Mouse (Mus musculus) cerebellum, adult 11 months (tissue): Measurements from ENCODE around the gene Tbr1.

Experiments
- DNase-seq: peaks from one replicate; pipeline ENCODE4 v3.0.0; 2022

Tbr1 gene

GRCm38 (mm10) chr2:61802656-61803251, at the start of gene Tbr1:
Gene Tbr1, plus strand, starts transcription at chr2:61802930.
- DNase-seq = peak; percentile 28

- no peak for DNase-seq
Measured at GRCm38 (mm10) chr2:61754989-61755388, 47.7 kb upstream of the Tbr1 start.

- DNase-seq = no peak
Measured at GRCm38 (mm10) chr2:61759234-61759855, 43.4 kb upstream of the Tbr1 start.

GRCm38 (mm10) chr2:61760044-61760443, 42.7 kb upstream of the Tbr1 start:
- no peak for DNase-seq

- DNase-seq = no peak
Measured at GRCm38 (mm10) chr2:61764470-61765105, 38.1 kb upstream of the Tbr1 start.

- no peak for DNase-seq
Measured at GRCm38 (mm10) chr2:61765526-61765925, 37.2 kb upstream of the Tbr1 start.

- DNase-seq = no peak
Measured at GRCm38 (mm10) chr2:61780794-61781193, 21.9 kb upstream of the Tbr1 start.

GRCm38 (mm10) chr2:61794960-61795359, 7.8 kb upstream of the Tbr1 start:
- no peak for DNase-seq

GRCm38 (mm10) chr2:61798048-61798447, 4.7 kb upstream of the Tbr1 start:
- no peak for DNase-seq

- no peak for DNase-seq
Measured at GRCm38 (mm10) chr2:61803443-61804367, 975 bp downstream of the Tbr1 start.

- DNase-seq = no peak
Measured at GRCm38 (mm10) chr2:61804382-61804840, 1.7 kb downstream of the Tbr1 start.

GRCm38 (mm10) chr2:61804841-61805540, 2.3 kb downstream of the Tbr1 start:
- DNase-seq = no peak

- peak; percentile 29 for DNase-seq
Measured at GRCm38 (mm10) chr2:61805541-61806345, 3.0 kb downstream of the Tbr1 start.

GRCm38 (mm10) chr2:61806346-61806825, 3.7 kb downstream of the Tbr1 start:
- no peak for DNase-seq

- DNase-seq = no peak
Measured at GRCm38 (mm10) chr2:61807151-61807550, 4.4 kb downstream of the Tbr1 start.

GRCm38 (mm10) chr2:61807781-61808180, 5.1 kb downstream of the Tbr1 start:
- no peak for DNase-seq

- DNase-seq = no peak
Measured at GRCm38 (mm10) chr2:61808776-61809175, 6.0 kb downstream of the Tbr1 start.

GRCm38 (mm10) chr2:61809381-61809780, 6.7 kb downstream of the Tbr1 start:
- DNase-seq = no peak

GRCm38 (mm10) chr2:61810751-61811150, 8.0 kb downstream of the Tbr1 start:
- DNase-seq = no peak

GRCm38 (mm10) chr2:61811163-61811506, 8.4 kb downstream of the Tbr1 start:
- DNase-seq = no peak
